Mouse (Mus musculus): ENCODE results near the gene Capza1.

DNA sequence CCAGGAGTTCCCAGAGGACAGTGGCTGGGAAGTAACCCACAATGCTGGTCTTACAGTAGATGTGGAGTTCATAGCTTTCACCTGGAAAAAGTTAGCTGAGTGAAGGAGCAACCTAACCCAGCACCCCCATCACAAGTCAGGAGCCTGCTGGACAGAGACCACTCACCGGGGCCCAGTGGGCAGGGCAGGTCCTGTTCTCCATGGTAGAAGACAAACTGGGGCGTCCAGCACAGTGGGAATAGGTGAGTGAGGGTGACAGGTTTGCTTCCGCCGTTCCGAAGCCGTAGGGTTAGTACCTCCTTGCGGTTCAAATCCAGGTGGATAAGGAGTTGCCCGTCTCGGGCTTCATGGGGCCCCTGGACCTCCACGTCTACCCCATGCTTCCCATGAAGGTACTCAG lies 60.0 kb downstream of the Capza1 start:
- TF ChIP-seq POLR2A (IDR thresholded peaks at IDR 0.05; ENCODE audit: borderline replicate concordance, low read depth, low read length), result no peak
- TF ChIP-seq CTCF (IDR thresholded peaks at IDR 0.05; ENCODE audit: low read depth, low read length), result no peak
